Mouse (Mus musculus) embryonic facial prominence, embryonic 15.5 days (tissue): ENCODE data around the gene Tyrp1. TPM values are rescaled to one million over a fixed set of nuclear protein-coding genes. Genes with fewer than 3 reads are reported as not detected.

Source experiments
- ATAC-seq: fragments of 200-750 bp; cut with Nextera tagmentation; 2 replicates; pipeline ENCODE4 v1.8.0; 2017; ENCODE audit warnings: low read depth, moderate TSS enrichment; ENCODE audit not compliant: insufficient number of reproducible peaks, low FRiP score, low TSS enrichment
- H3K27ac ChIP-seq: fragments of 300-500 bp; sonication (generic); replicated peaks from 2 replicates; pipeline ENCODE4 v1.5.1; 2015; ENCODE audit warnings: mild to moderate bottlenecking, inconsistent platforms
- H3K27me3 ChIP-seq: fragments of 300-500 bp; sonication (generic); 2 replicates; pipeline ENCODE4 v1.6.1; 2015; ENCODE audit warnings: inconsistent platforms
- H3K36me3 ChIP-seq: fragments of 300-500 bp; sonication (generic); 2 replicates; pipeline ENCODE4 v1.6.1; 2015; ENCODE audit warnings: mild to moderate bottlenecking, inconsistent platforms
- H3K4me1 ChIP-seq: fragments of 300-500 bp; sonication (generic); 2 replicates; pipeline ENCODE4 v1.6.1; 2015; ENCODE audit warnings: inconsistent platforms
- H3K4me2 ChIP-seq: fragments of 300-500 bp; sonication (generic); replicated peaks from 2 replicates; pipeline ENCODE4 v1.6.1; 2015; ENCODE audit warnings: mild to moderate bottlenecking, inconsistent platforms
- H3K4me3 ChIP-seq: fragments of 300-500 bp; sonication (generic); replicated peaks from 2 replicates; pipeline ENCODE4 v1.5.1; 2015; ENCODE audit warnings: mild to moderate bottlenecking, inconsistent platforms
- H3K9ac ChIP-seq: fragments of 300-500 bp; sonication (generic); 2 replicates; pipeline ENCODE4 v1.6.1; 2015; ENCODE audit warnings: inconsistent platforms
- H3K9me3 ChIP-seq: fragments of 300-500 bp; sonication (generic); replicated peaks from 2 replicates; pipeline ENCODE4 v1.6.1; 2016; ENCODE audit warnings: inconsistent platforms
- WGBS: fragments of 180-500 bp; shearing (Covaris S2); methylation state at CpG from one replicate; pipeline ENCODE4 v1.1.7; 2015; 5-methylcytosine and 5-hydroxymethylcytosine counted together
- polyA plus RNA-seq: library from polyadenylated mRNA; unstranded; fragments of >200 nt; fragmentation: Nextera tagmentation; extraction: Ambion mirVana; gene quantifications from 2 replicates; pipeline ENCODE4 v1.2.1, GENCODE M21; 2015

Gene Tyrp1
- 3.4 and 5.7 TPM in 2 replicates for polyA plus RNA-seq

GRCm38 (mm10) chr4:80834050-80834449 is at the start of gene Tyrp1:
Gene Tyrp1, plus strand, starts transcription at chr4:80834123.
- Histone ChIP-seq H3K27ac (no peak within 1 kb of the TSS), H3K36me3 (no peaks in the 10 kb centered on the region), H3K4me3 (no peak within 1 kb of the TSS), H3K9me3 (no peaks in the 10 kb centered on the region), H3K9ac (no peak within 1 kb of the TSS), H3K4me1 (no peaks in the 10 kb centered on the region), H3K27me3 (no peaks in the 10 kb centered on the region), H3K4me2 (no peak within 1 kb of the TSS)
- ATAC-seq: no peak
- 43% methylated on average over 3 of the region's 3 CpGs for WGBS

- H3K9ac ChIP-seq: no peak overlapping the region
- no peaks in the 10 kb centered on the region for H3K4me1 ChIP-seq
- no peak overlapping the region for H3K27ac ChIP-seq
- no peaks in the 10 kb centered on the region for H3K27me3 ChIP-seq
- no peak overlapping the region for H3K4me2 ChIP-seq
- WGBS: 94% methylated on average over 1 of the region's 1 CpGs
- ATAC-seq: no peak
- no peak overlapping the region for H3K4me3 ChIP-seq
- no peaks in the 10 kb centered on the region for H3K9me3 ChIP-seq
- no peaks in the 10 kb centered on the region for H3K36me3 ChIP-seq
These were observed 45.6 kb upstream of the Tyrp1 start for GRCm38 (mm10) chr4:80788339-80788738.

GRCm38 (mm10) chr4:80819511-80819910 is 14.4 kb upstream of the Tyrp1 start:
- no peak overlapping the region for H3K4me2 ChIP-seq
- no peaks in the 10 kb centered on the region for H3K4me1 ChIP-seq
- H3K9ac ChIP-seq: no peak overlapping the region
- no peaks in the 10 kb centered on the region for H3K27me3 ChIP-seq
- H3K4me3 ChIP-seq: no peak overlapping the region
- no peaks in the 10 kb centered on the region for H3K36me3 ChIP-seq
- H3K27ac ChIP-seq: no peak overlapping the region
- no peak for ATAC-seq
- H3K9me3 ChIP-seq: no peaks in the 10 kb centered on the region

- no peak for ATAC-seq
- H3K9me3 ChIP-seq: no peaks in the 10 kb centered on the region
- H3K4me1 ChIP-seq: no peaks in the 10 kb centered on the region
- H3K27ac ChIP-seq: no peak overlapping the region
- H3K36me3 ChIP-seq: no peaks in the 10 kb centered on the region
- 79% methylated on average over 3 of the region's 3 CpGs for WGBS
- no peaks in the 10 kb centered on the region for H3K27me3 ChIP-seq
- no peak overlapping the region for H3K4me2 ChIP-seq
- no peak overlapping the region for H3K9ac ChIP-seq
- H3K4me3 ChIP-seq: no peak overlapping the region
These were observed 12.0 kb upstream of the Tyrp1 start for GRCm38 (mm10) chr4:80821945-80822344.

GRCm38 (mm10) chr4:80828232-80828631 is 5.7 kb upstream of the Tyrp1 start:
- Histone ChIP-seq H3K9me3 (no peaks in the 10 kb centered on the region), H3K4me1 (no peaks in the 10 kb centered on the region), H3K27me3 (no peaks in the 10 kb centered on the region), H3K36me3 (no peaks in the 10 kb centered on the region), H3K27ac (no peak overlapping the region), H3K4me2 (no peak overlapping the region), H3K4me3 (no peak overlapping the region), H3K9ac (no peak overlapping the region)
- WGBS: 33% methylated on average over 2 of the region's 2 CpGs
- ATAC-seq: no peak

GRCm38 (mm10) chr4:80839317-80839716 is 5.4 kb downstream of the Tyrp1 start:
- no peak overlapping the region for H3K4me2 ChIP-seq
- no peaks in the 10 kb centered on the region for H3K27me3 ChIP-seq
- H3K27ac ChIP-seq: no peak overlapping the region
- H3K36me3 ChIP-seq: no peaks in the 10 kb centered on the region
- ATAC-seq: no peak
- H3K4me1 ChIP-seq: peaks cover 4% of the 10 kb centered on the region; the same call in 1 of the 2 replicates
- H3K9ac ChIP-seq: no peak overlapping the region
- 59% methylated on average over 4 of the region's 4 CpGs for WGBS
- H3K4me3 ChIP-seq: no peak overlapping the region
- no peaks in the 10 kb centered on the region for H3K9me3 ChIP-seq

GRCm38 (mm10) chr4:80841980-80842379 is 8.1 kb downstream of the Tyrp1 start:
- Histone ChIP-seq H3K36me3 (no peaks in the 10 kb centered on the region), H3K4me3 (no peak overlapping the region), H3K4me1 (peaks cover 4% of the 10 kb centered on the region; the same call in 1 of the 2 replicates), H3K9ac (no peak overlapping the region), H3K27me3 (no peaks in the 10 kb centered on the region), H3K9me3 (no peaks in the 10 kb centered on the region), H3K4me2 (no peak overlapping the region), H3K27ac (no peak overlapping the region)
- WGBS: 86% methylated on average over 1 of the region's 1 CpGs
- no peak for ATAC-seq

- Histone ChIP-seq H3K4me3 (no peak overlapping the region), H3K27ac (no peak overlapping the region), H3K4me2 (no peak overlapping the region), H3K9me3 (no peaks in the 10 kb centered on the region), H3K36me3 (no peaks in the 10 kb centered on the region), H3K4me1 (peaks cover 4% of the 10 kb centered on the region; the same call in 1 of the 2 replicates), H3K9ac (no peak overlapping the region), H3K27me3 (no peaks in the 10 kb centered on the region)
- no peak for ATAC-seq
These were observed 9.8 kb downstream of the Tyrp1 start for GRCm38 (mm10) chr4:80843752-80844151.

- Histone ChIP-seq H3K9me3 (no peaks in the 10 kb centered on the region), H3K27ac (no peak overlapping the region), H3K27me3 (no peaks in the 10 kb centered on the region), H3K36me3 (no peaks in the 10 kb centered on the region), H3K4me1 (no peaks in the 10 kb centered on the region), H3K4me3 (no peak overlapping the region), H3K4me2 (no peak overlapping the region), H3K9ac (no peak overlapping the region)
- no peak for ATAC-seq
- 64% methylated on average over 3 of the region's 3 CpGs for WGBS
These were observed 12.1 kb downstream of the Tyrp1 start for GRCm38 (mm10) chr4:80846052-80846451.

GRCm38 (mm10) chr4:80852590-80853425 is 18.9 kb downstream of the Tyrp1 start:
- Histone ChIP-seq H3K4me1 (no peaks in the 10 kb centered on the region), H3K4me2 (no peak overlapping the region), H3K9ac (no peak overlapping the region), H3K36me3 (no peaks in the 10 kb centered on the region), H3K27me3 (no peaks in the 10 kb centered on the region), H3K4me3 (no peak overlapping the region), H3K27ac (no peak overlapping the region), H3K9me3 (no peaks in the 10 kb centered on the region)
- no peak for ATAC-seq
- WGBS: 64% methylated on average over 7 of the region's 7 CpGs

- Histone ChIP-seq H3K9ac (no peak overlapping the region), H3K4me3 (no peak overlapping the region), H3K9me3 (no peaks in the 10 kb centered on the region), H3K4me2 (no peak overlapping the region), H3K4me1 (no peaks in the 10 kb centered on the region), H3K27me3 (no peaks in the 10 kb centered on the region), H3K36me3 (no peaks in the 10 kb centered on the region), H3K27ac (no peak overlapping the region)
- no peak for ATAC-seq
- 74% methylated on average over 9 of the region's 9 CpGs for WGBS
These were observed 21.6 kb downstream of the Tyrp1 start for GRCm38 (mm10) chr4:80855495-80855894.

GRCm38 (mm10) chr4:80862962-80863361 is 29.0 kb downstream of the Tyrp1 start:
- Histone ChIP-seq H3K4me3 (no peak overlapping the region), H3K27me3 (no peaks in the 10 kb centered on the region), H3K4me2 (no peak overlapping the region), H3K9me3 (no peaks in the 10 kb centered on the region), H3K27ac (no peak overlapping the region), H3K36me3 (no peaks in the 10 kb centered on the region), H3K9ac (no peak overlapping the region), H3K4me1 (no peaks in the 10 kb centered on the region; the same call in 1 of the 2 replicates)
- WGBS: 70% methylated on average over 9 of the region's 9 CpGs
- no peak for ATAC-seq
